Mouse (Mus musculus) monocyte, adult 5-6 weeks (primary cell): ENCODE measurements around the gene Lurap1. TPM values are rescaled to one million over a fixed set of nuclear protein-coding genes. Genes with fewer than 3 reads are reported as not detected.
A peak's percentile ranks its signal among the peaks of the same experiment; 100 is the strongest.

Experiments
- ATAC-seq: fragments of 153-309, 156-312 bp; replicated peaks from 2 replicates; pipeline ENCODE4 v1.8.0; 2017; ENCODE audit warnings: mild to moderate bottlenecking; ENCODE audit not compliant: low TSS enrichment, insufficient number of reproducible peaks, severe bottlenecking, poor library complexity, low FRiP score
- total RNA-seq: library from RNA; stranded (forward); fragments of 200-1000, 200-491, 200-594 nt; gene quantifications from 3 replicates; pipeline ENCODE4 v1.2.3, GENCODE M21; 2017

The Lurap1 gene
- 0.19 TPM in 1 of 3 replicates, not detected in the others for total RNA-seq

DNA sequence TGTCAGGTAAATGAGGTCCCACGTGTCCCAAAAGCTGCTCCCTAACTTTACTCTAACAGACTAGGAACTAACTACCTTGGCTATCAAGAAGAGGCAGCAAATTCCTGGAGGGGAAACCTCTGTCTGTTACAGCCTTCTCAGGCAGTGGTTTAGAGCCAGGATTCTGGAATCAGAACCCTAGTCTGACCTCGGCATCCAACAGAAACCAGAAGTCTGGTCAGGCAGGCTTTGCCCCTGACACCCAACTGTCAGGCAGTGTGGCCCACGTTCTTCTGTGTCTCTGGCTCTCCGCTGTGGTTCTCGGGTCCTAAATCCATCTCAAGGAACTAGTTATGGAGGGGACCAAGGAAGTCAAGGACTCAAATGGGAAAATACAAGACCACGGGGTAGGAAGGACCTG is at the start of gene Lurap1:
Gene Lurap1, minus strand, starts transcription at position 101 of the 400 bp plus-strand sequence.
- no peak for ATAC-seq

DNA sequence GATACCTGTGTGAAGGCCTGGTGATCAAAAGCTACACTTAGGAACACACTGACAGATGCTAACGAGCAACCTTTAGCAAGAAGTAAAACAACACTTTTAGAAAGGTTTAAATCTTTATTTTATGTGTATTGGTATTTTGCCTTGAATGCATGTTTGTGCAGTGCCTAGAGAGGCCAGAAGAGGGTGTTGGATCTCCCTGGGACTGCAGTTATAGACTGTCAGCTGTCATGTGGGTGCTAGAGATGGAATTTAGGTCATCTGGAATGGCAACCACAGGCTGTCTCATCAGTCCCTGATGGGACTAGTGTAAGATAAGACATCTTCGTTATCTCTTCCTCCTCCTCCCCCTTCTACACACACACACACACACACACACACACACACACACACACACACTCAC is 47.3 kb upstream of the Lurap1 start:
- no peak for ATAC-seq

DNA sequence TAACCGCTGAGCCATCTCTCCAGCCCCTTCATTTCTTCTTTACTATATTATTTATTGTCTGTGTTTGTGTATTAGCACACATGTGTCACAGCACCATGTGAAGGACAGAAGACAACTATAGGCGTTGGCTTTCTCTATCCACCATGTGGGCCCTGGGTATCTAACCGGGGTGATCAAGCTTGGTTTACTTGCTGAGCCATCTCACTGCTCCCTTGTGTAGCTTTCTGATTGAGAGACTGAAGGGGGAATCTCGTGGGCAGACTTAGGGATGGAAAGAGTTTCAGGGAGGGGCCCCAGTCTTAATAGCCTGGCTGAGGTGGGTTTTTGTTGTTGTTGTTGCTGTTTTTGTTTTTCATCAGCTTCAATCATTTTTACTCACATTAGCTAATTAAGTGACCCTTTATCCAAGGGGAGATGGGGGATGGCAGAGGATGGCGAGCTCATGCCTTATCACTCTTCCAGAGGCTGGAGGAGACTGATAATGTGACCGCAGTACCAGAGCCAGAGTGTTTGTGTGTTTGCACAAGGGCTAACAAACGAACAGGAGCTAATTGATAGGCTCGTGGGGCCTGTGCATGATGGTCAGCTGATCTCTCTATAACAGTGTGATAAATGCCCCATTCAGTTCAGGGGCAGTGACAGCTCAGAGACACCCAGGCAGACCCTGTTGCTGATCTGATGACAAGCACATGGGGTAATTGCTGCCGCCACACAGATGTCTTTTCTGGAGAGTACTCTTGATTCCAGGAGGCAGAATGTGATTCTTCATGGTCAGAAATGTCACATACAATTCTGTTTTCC is 42.6 kb upstream of the Lurap1 start:
- no peak for ATAC-seq

DNA sequence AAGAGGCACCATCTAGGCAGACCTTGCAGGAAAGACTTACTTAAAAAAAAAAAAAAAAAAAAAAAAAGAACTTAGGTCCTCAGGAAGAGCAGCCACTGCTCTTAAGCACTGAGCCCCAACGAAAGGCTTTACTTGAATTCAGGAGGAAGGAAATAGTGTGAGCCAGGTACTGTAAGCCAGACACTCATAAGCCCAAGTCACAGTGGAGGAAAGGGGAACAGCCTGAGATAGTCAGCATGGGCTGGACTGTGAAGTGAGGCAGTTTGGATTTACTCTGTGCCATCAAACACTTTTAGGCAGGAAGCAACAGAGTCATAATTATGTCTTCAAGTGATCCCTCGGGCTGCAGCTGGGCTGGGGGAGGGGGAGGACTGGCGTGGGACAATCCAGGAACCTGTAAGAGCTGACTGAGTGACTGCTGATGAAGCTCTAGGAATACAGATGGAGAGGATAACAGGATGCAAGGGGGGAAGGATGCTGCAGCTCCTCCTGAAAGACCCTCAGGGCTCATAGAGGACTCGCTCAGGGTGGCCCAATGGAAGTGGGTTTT is 41.2 kb upstream of the Lurap1 start:
- ATAC-seq: no peak

DNA sequence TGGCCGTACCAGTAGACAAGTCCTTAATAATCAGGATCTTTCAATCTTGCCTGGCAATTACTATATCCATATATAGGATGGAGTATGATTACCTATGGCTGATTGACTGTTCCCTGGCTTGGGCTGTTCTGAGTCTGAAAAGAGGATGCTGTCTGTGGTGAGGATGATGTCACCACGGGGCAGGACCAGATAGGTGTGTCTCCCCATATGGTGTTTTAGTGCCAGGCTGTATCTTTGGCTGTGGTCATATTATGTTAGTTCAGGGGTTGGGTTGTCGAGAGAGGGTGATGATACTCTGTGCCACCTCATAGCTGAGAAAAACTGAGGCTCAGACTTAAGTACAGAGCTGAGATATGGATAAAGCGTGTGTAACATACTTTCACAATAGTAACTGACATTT is 33.9 kb upstream of the Lurap1 start:
- ATAC-seq: peak; percentile 50; the same call in 1 of the 2 replicates

DNA sequence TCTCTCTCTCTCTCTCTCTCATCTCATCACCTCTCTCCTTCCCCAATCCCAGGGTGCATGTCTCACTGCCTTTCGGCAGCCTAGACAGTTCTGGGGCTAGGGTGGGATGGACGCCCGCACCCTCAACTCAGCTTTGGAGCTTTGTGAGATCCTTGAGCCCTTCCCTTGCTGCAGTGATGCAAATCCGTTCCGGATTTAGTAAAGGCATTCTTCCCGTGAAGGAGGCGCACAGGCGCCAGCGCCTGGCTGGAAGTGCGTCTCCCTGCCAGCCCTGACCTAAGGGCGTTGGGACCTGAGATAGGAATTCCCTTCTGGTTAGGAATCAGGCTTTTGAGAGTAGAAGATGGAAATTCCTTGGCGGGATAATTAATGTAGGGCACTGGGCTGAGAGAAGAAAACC is 31.6 kb upstream of the Lurap1 start:
- ATAC-seq: no peak

DNA sequence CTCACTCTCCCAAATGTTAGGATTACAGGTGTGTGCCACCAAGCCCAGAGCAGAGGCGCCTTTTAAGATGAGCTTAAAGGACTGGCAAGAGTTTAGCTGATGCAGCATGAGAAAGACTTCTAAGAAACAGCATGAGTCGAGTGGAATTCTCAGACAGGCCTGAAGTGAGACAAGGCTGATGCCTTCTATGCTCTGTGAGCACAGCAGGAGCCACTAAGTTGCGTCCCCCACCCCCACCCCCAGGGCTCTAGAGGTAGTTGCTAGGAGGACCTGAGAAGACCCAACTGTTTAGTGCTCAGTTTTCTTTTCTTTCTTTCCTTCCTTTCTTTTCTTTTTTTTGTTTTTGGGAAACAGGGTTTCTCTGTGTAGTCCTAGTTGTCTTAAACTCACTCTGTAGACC is 30.9 kb upstream of the Lurap1 start:
- ATAC-seq: no peak

DNA sequence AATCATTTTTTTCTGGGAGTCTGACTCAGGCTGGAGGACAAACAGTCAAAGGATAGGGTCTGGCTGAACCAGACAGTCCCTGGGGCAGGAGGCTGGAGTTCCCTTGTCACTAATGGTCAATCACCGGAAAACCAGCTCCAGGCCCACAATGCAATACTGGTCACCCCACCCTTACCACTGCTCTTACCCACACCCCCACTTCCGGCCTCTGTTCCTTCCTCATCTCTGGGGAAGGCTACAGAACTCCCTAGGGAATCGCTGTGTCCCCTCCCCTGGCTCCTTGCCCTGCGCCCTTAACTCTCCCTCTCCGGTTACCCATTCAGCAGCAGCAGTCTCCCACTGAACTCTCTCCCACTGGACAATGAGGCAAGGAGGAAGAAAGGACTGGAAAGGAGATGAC is 26.0 kb upstream of the Lurap1 start:
- no peak; the same call in 1 of the 2 replicates for ATAC-seq

DNA sequence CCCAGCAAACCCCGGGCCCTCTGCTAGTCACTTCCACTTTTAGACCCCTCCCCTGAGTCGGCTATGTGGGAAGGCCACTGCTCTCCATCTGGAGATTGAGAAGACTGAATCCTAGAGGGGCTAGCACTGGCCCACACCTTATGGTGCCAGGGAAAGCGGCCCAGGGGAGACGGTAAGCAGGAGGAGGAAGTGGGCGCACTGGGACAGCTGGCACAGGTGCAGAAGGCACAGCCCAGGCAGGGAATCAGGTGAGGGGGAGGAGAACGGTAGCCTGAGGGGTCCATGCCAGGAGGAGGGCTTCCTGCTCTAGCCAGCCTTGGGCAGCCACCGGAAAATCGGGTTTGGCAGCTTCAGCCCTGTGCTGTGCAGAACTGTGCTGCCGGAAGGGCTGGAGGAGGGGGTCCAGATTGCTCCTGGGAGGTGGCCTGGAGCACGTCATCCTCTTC is 25.4 kb upstream of the Lurap1 start:
- no peak; the same call in 1 of the 2 replicates for ATAC-seq

DNA sequence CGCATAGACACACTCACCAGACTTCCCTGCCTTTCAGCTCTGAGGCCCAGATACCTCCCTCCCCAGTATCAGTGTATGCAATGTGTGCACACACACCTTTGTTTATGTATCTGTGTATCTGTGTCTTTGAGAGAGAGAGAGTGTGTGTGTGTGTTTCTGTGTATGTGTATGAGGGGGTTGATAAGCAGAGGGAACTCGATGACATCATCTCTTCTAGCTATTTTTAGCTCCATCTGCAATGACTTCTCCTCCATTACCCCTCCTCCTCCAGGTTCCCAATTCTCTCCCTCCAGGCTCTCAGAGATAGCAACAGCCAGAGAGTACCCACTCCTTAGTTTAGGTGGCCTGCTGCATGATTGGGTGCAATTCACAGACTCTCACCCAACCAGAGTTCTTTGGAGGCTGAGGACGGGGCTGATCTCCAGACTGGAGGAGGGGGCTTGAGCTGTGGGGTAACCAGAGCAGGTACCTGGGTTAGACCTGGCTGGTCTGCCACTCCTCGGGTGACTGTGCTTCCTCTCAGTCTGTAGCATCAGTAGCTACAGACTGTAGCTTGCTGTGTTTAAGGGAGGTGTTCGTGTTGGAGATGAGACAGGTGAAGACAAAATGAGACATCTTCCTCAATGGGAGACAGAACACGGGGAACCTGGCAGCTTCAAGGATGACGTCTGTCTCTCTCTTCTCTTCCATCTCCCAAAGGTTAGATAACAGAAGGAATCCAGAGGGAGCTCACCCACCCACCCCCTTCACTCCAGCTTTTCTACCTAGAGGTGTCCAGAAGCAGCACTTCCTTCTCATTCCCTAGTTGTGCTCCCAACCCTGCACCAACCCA is 24.8 kb upstream of the Lurap1 start:
- ATAC-seq: no peak

DNA sequence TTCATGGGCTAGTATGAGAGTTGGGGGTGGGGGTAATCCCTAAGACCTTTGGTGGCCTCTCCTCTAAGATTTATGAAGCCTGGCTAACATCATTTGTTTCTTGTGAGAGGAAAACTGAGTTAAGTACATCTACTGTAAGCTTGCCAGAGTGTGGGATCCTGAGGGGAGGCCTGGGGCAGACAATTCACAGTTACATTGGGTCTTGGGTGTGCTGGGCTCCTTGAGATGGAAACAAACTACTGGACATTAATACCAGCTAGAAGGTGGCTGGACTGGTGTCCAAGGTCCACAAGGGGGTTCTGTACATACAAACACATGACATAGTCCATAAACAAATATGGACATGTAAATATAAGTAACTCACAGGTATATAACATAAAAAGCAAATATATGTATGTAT is 24.0 kb upstream of the Lurap1 start:
- ATAC-seq: no peak

DNA sequence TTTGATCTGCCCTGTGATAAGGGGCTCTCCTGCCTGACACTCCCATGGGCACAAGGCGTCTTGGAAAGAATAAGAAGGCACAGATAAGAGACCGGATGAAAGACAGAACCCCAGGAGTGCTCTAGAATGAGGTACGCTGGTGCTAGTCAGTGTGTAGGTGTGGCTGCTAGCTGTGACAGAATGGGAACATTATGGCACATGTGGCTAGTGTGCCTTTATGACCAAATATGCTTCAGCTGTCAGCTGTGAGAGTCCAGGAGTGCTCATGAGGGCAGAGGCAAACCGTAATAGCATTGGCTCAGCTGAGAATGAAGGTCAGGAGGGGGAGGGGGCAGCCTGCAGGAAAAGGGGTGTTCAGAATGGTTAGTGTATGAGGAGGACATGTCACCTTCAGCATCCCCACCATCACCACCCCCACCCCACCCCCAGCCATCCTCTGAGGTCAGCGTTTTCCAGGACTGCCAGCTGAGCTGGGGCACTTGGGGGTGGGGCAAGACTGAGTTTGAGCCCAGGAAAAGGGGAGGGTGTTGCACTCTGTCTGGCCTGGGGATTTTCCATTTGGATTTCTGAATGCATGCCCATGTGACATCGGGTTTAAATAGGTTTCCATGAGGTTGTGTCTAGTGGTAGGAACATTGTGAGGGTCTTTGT is 23.5 kb upstream of the Lurap1 start:
- no peak for ATAC-seq

DNA sequence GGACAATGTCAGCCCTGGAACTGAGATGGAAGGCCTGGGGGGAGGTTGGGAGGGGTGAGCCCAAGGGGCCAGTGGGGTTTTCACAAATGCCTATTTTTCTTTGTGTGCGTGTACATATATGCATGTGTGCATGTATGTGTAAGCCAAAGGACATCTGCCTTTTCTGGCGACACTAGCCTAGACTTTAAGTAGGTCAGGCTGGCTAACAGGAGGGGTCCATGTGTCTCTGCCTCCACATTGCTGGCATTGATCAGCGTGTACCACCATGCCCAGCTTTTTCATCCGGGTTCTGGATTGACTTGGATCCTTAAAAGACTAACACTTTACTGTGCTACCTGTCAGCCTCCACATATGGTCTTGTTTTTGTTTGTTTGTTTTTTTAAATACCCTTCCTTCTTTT is 22.6 kb upstream of the Lurap1 start:
- ATAC-seq: no peak

DNA sequence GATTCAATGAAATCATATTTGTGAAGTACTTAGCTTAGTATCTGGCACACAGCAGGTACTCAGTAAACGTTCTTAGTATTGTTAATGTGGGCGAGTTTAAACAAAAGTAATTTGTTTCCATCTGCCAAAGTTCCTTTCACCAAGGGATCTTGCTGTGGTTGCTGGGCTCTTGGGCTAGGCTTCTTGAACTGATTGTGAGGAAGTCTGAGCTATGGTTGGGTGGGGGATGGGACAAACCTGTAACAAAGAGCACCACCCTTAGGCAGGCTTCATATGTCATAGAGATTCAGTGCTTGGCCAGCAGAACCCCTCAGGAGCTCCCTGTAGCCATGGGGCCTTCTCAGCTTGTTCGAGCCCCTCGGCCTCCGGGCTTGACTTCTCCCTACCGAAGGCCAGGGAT is 21.9 kb upstream of the Lurap1 start, which contains the start of the genes 1700042G07Rik and Gm49337:
Gene 1700042G07Rik, plus strand, starts transcription at position 301 of the 400 bp plus-strand sequence.
Gene Gm49337, plus strand, starts transcription at position 313 of the 400 bp plus-strand sequence.
- ATAC-seq: no peak

DNA sequence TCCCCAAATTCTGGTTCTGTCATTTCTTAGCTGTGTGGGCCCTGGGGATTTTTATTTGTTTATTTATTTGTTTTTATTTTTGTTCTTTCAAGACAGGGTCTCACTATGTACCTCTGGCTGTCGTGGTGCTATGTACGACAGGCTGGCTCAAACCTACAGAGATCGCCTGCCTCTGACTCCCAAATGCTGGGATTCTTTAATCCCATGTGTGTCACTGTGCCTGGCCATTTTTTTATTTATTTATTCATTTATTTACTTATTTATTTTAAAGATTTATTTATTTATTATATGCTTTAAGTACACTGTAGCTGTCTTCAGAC is 18.2 kb upstream of the Lurap1 start:
- ATAC-seq: no peak

DNA sequence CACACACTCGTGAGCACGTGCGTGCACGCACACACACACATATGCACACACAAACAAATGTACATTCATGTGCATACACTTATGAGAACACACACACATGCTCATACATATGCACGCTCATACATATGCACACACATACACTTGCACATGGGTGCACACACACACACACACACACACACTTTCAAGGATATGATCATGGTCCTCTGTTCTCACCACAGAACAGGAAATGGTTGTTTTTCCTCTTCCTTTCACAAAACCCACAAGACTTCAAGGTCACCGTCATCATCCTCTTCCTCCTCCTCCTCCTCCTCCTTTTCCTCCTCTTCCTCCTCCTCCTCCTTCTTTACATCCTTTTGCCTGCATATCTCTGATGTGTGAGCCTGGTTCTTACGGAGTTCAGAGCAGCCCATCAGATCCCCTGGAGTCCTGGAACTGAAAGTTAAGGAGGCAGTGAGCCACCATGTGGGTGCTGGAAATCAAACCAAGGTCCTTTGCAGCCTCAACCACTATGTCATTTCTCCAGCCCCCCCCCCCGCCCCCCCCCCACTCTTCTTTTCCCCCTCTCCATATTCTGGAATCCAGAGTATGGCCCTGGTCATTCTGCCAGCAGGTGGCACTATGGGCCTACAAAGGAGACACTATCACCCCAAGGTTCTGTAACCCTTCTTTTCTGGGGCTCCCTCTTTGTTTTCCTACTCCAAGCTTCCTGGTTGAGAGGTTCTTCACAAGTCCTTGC is 17.6 kb upstream of the Lurap1 start:
- 0 out of 2 replicates have a peak, but pooled peaks have one; percentile 68 for ATAC-seq

DNA sequence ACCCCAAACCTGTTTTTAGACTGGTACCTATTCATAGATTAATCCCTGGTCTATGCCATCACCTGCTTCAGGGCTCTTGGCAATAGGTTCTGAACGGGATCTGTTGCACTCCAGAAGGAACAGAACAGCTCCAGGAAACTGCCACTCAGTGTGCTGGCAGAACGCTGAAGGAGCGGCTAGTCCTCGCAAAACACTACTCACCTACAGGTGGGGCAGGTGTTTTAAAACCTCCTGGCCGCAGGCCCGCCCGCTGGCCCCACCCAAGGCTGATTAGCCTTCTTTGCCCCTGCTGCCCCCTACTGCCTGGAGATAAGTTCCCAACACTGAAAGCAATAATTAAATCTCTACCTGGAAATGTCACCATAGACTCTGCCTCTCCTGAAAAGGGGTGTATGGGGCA is 16.3 kb upstream of the Lurap1 start, which contains the start of gene Tspan1:
Gene Tspan1, minus strand, starts transcription at position 198 of the 400 bp plus-strand sequence.
- ATAC-seq: no peak

DNA sequence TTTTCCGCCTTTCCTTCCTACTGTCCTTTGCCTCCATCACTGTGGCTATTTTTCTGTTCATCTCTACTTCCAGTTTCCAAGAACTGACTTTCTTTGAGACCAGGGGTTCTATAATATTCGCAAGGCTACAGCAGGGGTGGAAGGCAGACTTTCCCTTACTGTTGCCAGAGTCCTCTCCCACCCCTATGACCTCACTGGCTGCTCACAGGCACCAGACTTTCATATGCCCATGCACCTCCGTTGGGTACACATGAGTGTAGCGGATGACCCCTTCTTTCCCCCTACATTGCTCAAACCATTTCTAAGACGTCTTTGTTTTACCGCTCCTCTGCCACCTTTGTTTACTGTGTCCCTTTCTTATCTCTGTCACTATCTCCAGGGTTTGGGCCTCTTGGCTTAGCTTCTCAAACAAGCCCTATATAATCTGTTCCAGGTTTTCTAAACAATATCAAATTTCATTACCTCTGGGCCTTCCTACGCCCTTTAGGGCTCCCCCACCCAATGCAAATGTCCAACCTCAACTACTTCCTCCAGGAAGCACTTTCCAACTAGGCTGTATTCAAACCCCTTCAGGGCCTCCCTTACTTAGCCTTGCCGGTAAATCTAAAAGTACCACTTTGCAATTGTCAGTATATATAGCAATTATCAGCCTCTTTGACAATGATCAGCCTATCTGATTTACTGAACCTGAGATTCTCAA is 14.7 kb upstream of the Lurap1 start:
- no peak for ATAC-seq
